Mouse (Mus musculus) ES-Bruce4 (cell line): Measurements from ENCODE around the gene E330034G19Rik.

Source experiments
- EP300 ChIP-seq: IDR thresholded peaks from 2 replicates; pipeline ENCODE4 v1.6.1; 2011; ENCODE audit warnings: low read depth, low read length; ENCODE audit not compliant: insufficient read depth
- POLR2A ChIP-seq: IDR thresholded peaks from one replicate; pipeline ENCODE4 v1.8.1; 2011; ENCODE audit warnings: low read length; ENCODE audit not compliant: insufficient read depth

- TF ChIP-seq POLR2A (no peak), EP300 (no peak)
Measured at GRCm38 (mm10) chr14:24269571-24269970, 23.4 kb upstream of the E330034G19Rik start.
